Mouse (Mus musculus): Measurements from ENCODE around the gene Best1. TPM values are rescaled to one million over a fixed set of nuclear protein-coding genes. Genes with fewer than 3 reads are reported as not detected.

Gene Best1
- polyA plus RNA-seq, 1 experiment from 2014 or later = 2.3 TPM

GRCm38 (mm10) chr19:9966096-9966867 lies 35.2 kb downstream of the Best1 start:
- Histone ChIP-seq H3K36me3 (no peaks in the 10 kb centered on the region), H3K27me3 (no peaks in the 10 kb centered on the region), H3K27ac (replicated peaks) (no peak overlapping the region), H3K4me1 (replicated peaks) (no peaks in the 10 kb centered on the region), H3K4me3 (no peak overlapping the region), H3K9me3 (no peaks in the 10 kb centered on the region), H3K4me2 (no peak overlapping the region), H3K9ac (no peak overlapping the region)
- 61% methylated on average over 2 of the region's 2 CpGs for WGBS
- ATAC-seq (ENCODE audit: low FRiP score, low read depth) = no peak

GRCm38 (mm10) chr19:9964205-9964916 lies 37.1 kb downstream of the Best1 start:
- ATAC-seq (ENCODE audit: low FRiP score, low read depth) = no peak
- Histone ChIP-seq H3K4me1 (replicated peaks) (no peaks in the 10 kb centered on the region), H3K4me2 (no peak overlapping the region)

GRCm38 (mm10) chr19:9960769-9961168 lies 40.7 kb downstream of the Best1 start:
- Histone ChIP-seq H3K9me3 (no peaks in the 10 kb centered on the region), H3K36me3 (no peaks in the 10 kb centered on the region), H3K27ac (replicated peaks) (no peak overlapping the region), H3K27me3 (no peaks in the 10 kb centered on the region), H3K4me2 (no peak overlapping the region), H3K4me1 (replicated peaks) (no peaks in the 10 kb centered on the region), H3K9ac (no peak overlapping the region), H3K4me3 (no peak overlapping the region)
- ATAC-seq (ENCODE audit: low FRiP score, low read depth) = no peak
- WGBS = 72% methylated on average over 5 of the region's 5 CpGs

More at GRCm38 (mm10) chr19:9964205-9964916, 37.1 kb downstream of the Best1 start:
- Histone ChIP-seq H3K27ac (replicated peaks) (no peak overlapping the region), H3K36me3 (no peaks in the 10 kb centered on the region), H3K9ac (no peak overlapping the region), H3K27me3 (no peaks in the 10 kb centered on the region), H3K4me3 (no peak overlapping the region), H3K9me3 (no peaks in the 10 kb centered on the region)
- WGBS = 29% methylated on average over 7 of the region's 7 CpGs

GRCm38 (mm10) chr19:9957965-9958364 lies 43.5 kb downstream of the Best1 start:
- no peak for ATAC-seq (ENCODE audit: low FRiP score, low read depth)
- WGBS = 89% methylated on average over 5 of the region's 5 CpGs
- no peak overlapping the region for H3K4me3 ChIP-seq
- H3K9ac ChIP-seq = no peak overlapping the region
- H3K4me1 ChIP-seq (replicated peaks) = peaks cover 11% of the 10 kb centered on the region
- H3K9me3 ChIP-seq = no peaks in the 10 kb centered on the region
- H3K27ac ChIP-seq (replicated peaks) = no peak overlapping the region
- no peaks in the 10 kb centered on the region for H3K27me3 ChIP-seq
- H3K4me2 ChIP-seq = no peak overlapping the region
- no peaks in the 10 kb centered on the region for H3K36me3 ChIP-seq

GRCm38 (mm10) chr19:9956624-9957388 lies 44.6 kb downstream of the Best1 start:
- Histone ChIP-seq H3K27ac (replicated peaks) (no peak overlapping the region), H3K27me3 (no peaks in the 10 kb centered on the region), H3K9ac (no peak overlapping the region), H3K4me2 (no peak overlapping the region), H3K36me3 (no peaks in the 10 kb centered on the region), H3K4me1 (replicated peaks) (peaks cover 11% of the 10 kb centered on the region), H3K4me3 (no peak overlapping the region), H3K9me3 (no peaks in the 10 kb centered on the region)
- WGBS = 76% methylated on average over 4 of the region's 4 CpGs
- no peak for ATAC-seq (ENCODE audit: low FRiP score, low read depth)

- Histone ChIP-seq H3K4me1 (replicated peaks) (peaks cover 11% of the 10 kb centered on the region), H3K27me3 (no peaks in the 10 kb centered on the region), H3K27ac (replicated peaks) (no peak overlapping the region), H3K4me3 (no peak overlapping the region), H3K36me3 (no peaks in the 10 kb centered on the region), H3K9me3 (no peaks in the 10 kb centered on the region), H3K4me2 (no peak overlapping the region), H3K9ac (no peak overlapping the region)
- no peak for ATAC-seq (ENCODE audit: low FRiP score, low read depth)
- 81% methylated on average over 1 of the region's 1 CpGs for WGBS
Measured at GRCm38 (mm10) chr19:9955438-9955837, 46.0 kb downstream of the Best1 start.

GRCm38 (mm10) chr19:9954811-9955202 lies 46.6 kb downstream of the Best1 start:
- WGBS = 48% methylated on average over 5 of the region's 5 CpGs
- ATAC-seq (ENCODE audit: low FRiP score, low read depth) = no peak
- peak overlapping the region; percentile 66; the same call in 1 of the 2 replicates for H3K27ac ChIP-seq (replicated peaks)

GRCm38 (mm10) chr19:9954055-9954810 lies 47.2 kb downstream of the Best1 start:
- Histone ChIP-seq H3K4me2 (peak overlapping the region; percentile 13; the same call in 1 of the 2 replicates), H3K27me3 (no peaks in the 10 kb centered on the region), H3K4me3 (no peak overlapping the region), H3K9ac (no peak overlapping the region), H3K27ac (replicated peaks) (peak overlapping the region; percentile 66), H3K9me3 (no peaks in the 10 kb centered on the region), H3K4me1 (replicated peaks) (peaks cover 11% of the 10 kb centered on the region), H3K36me3 (no peaks in the 10 kb centered on the region)
- peak; percentile 66; the same call in 1 of the 2 replicates for ATAC-seq (ENCODE audit: low FRiP score, low read depth)
- WGBS = 44% methylated on average over 7 of the region's 7 CpGs

More at GRCm38 (mm10) chr19:9954811-9955202, 46.6 kb downstream of the Best1 start:
- Histone ChIP-seq H3K4me3 (no peak overlapping the region), H3K27me3 (no peaks in the 10 kb centered on the region), H3K4me2 (peak overlapping the region; percentile 13; the same call in 1 of the 2 replicates), H3K36me3 (no peaks in the 10 kb centered on the region), H3K9ac (no peak overlapping the region), H3K4me1 (replicated peaks) (peaks cover 11% of the 10 kb centered on the region), H3K9me3 (no peaks in the 10 kb centered on the region)

GRCm38 (mm10) chr19:9952912-9953311 lies 48.5 kb downstream of the Best1 start:
- 89% methylated on average over 3 of the region's 3 CpGs for WGBS
- Histone ChIP-seq H3K9me3 (no peaks in the 10 kb centered on the region), H3K27me3 (no peaks in the 10 kb centered on the region), H3K27ac (replicated peaks) (no peak overlapping the region), H3K4me1 (replicated peaks) (peaks cover 11% of the 10 kb centered on the region), H3K4me2 (no peak overlapping the region), H3K4me3 (no peak overlapping the region), H3K36me3 (no peaks in the 10 kb centered on the region), H3K9ac (no peak overlapping the region)
- no peak for ATAC-seq (ENCODE audit: low FRiP score, low read depth)

- ATAC-seq (ENCODE audit: low FRiP score, low read depth) = no peak
- H3K4me1 ChIP-seq (replicated peaks) = peaks cover 11% of the 10 kb centered on the region
- 80% methylated on average over 3 of the region's 3 CpGs for WGBS
- H3K9me3 ChIP-seq = no peaks in the 10 kb centered on the region
- no peak overlapping the region for H3K4me3 ChIP-seq
- H3K4me2 ChIP-seq = no peak overlapping the region
- no peak overlapping the region for H3K27ac ChIP-seq (replicated peaks)
- no peaks in the 10 kb centered on the region for H3K36me3 ChIP-seq
- H3K9ac ChIP-seq = no peak overlapping the region
- no peaks in the 10 kb centered on the region for H3K27me3 ChIP-seq
Measured at GRCm38 (mm10) chr19:9952390-9952789, 49.0 kb downstream of the Best1 start.

GRCm38 (mm10) chr19:9946986-9947385 lies 54.4 kb downstream of the Best1 start:
- Histone ChIP-seq H3K4me1 (replicated peaks) (no peaks in the 10 kb centered on the region), H3K4me2 (no peak overlapping the region), H3K27ac (replicated peaks) (no peak overlapping the region), H3K9me3 (no peaks in the 10 kb centered on the region), H3K27me3 (no peaks in the 10 kb centered on the region), H3K9ac (no peak overlapping the region), H3K36me3 (no peaks in the 10 kb centered on the region), H3K4me3 (no peak overlapping the region)
- 78% methylated on average over 3 of the region's 3 CpGs for WGBS
- no peak for ATAC-seq (ENCODE audit: low FRiP score, low read depth)

Measured in hindbrain, embryonic 15.5 days (tissue).